Mouse (Mus musculus) heart, adult 8-10 months (tissue): ENCODE measurements around the gene Cx3cr1. TPM values are rescaled to one million over a fixed set of nuclear protein-coding genes. Genes with fewer than 3 reads are reported as not detected.

Source experiments
- DNase-seq: peaks from one replicate; pipeline ENCODE4 v3.0.0; 2022; ENCODE audit warnings: low spot score
- total RNA-seq, 4 experiments: library from RNA; stranded (reverse); gene quantifications; 2 replicates each; pipeline ENCODE4 v1.2.4; 2022

Gene Cx3cr1
- total RNA-seq, 4 experiments from 2014 or later: 0.89 to 1.3 (median 1.1) TPM

DNA sequence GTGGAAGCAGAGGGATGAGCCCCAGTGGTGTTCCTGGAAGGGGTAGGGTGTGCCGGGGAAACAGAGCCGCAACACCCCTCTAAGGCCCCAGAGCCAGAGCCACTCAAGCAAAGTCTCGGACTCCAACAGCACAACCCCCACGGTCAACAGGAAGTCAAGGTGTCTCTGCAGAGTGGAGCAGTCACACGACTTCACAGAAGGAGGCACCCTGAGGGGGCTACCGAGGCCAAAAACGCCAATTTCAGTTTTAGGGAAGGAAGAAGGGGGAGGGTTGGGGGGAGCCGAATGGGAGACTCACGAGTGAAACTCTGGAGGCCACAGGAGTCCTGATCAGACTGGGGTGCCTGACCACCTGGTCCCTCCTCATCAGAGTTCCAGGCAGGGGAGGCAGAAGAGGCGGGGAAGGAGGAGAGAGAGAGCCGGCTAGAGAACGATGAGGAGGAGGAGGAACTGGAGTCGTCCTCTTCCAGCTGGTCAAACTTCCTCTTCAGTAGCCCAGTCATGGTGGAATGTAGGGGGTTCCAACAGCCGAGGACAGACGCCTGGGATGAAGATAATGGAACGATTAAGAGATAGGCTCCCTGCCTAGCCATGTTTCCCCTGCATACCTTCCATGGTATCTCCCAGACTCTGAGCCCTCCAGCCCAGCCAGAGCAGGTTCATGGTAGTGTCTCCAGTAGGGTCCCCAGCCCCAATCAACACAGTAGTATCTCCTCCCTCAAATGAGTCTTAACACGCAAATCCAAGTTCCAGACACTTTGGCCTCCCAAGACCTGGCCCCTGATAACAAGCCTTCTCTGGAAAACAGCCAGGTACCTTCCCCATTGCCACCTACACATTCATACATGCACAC, 92.7 kb downstream of the Cx3cr1 start:
- DNase-seq: no peak

GRCm38 (mm10) chr9:119975286-119975685, 94.4 kb downstream of the Cx3cr1 start:
- DNase-seq: no peak

- no peak for DNase-seq
Observed at GRCm38 (mm10) chr9:119974609-119975008, 95.1 kb downstream of the Cx3cr1 start.

GRCm38 (mm10) chr9:119973869-119974520, 95.7 kb downstream of the Cx3cr1 start:
- DNase-seq: no peak

DNA sequence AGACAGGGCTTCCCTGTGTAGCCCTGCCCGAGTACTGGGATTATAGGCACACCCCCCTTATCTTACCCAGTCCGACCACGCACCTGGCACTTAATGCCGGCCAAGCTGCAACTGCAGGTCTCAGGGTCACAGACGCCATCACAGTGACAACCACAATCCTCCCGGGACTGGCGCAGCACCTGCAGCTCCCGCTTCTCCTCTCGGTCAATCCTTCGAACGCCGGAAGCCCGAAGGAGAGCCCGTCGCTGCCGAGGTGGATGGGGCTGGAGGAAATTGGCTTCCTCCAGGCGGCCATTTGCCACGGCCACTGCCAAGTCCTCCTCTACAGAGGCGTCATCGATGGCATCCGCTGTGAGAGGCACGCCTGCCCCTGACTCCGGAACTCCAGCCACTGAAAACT, 96.4 kb downstream of the Cx3cr1 start:
- DNase-seq: no peak

DNA sequence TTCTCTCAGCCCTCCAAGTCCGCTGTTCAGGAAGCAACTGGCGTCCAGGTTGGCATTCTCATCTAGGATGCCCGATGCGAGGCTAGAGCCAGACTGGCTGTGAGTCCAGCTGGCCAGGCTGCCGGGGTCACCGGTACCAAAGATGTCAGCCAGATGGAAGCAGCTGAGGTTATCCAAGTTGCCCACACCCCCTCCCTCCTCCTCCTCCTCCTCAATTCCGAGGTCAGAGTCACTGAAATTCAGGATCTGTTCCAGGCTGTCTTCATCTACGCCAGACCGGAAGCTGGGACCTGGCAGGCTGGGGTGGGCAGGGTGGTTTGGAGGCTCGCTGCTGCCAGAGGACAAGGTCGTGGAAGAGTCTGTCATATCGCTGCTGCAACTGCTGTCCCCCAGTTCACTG, 97.1 kb downstream of the Cx3cr1 start:
- peak; percentile 74 for DNase-seq

DNA sequence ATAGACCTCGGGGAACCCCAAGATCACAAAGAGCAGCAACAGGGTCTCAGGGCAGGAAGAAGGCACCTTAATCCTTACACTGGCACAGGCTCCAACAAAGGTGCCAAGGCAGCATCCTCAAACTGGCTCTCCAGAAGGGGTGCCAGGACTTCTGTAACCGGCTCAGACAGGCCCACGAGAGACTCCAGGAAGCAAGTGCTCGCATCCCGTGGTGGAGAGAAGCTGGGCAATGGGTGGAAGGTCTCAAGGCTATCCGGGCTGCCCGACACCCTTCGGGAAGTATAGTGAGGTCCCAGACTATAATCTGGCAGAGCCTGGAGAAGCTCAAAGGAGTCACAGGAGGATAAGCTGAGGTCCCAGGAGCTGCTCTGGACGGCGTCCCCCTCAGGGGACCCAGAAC, 97.5 kb downstream of the Cx3cr1 start:
- no peak for DNase-seq

GRCm38 (mm10) chr9:119970763-119971656, 98.7 kb downstream of the Cx3cr1 start:
- DNase-seq: no peak

GRCm38 (mm10) chr9:119970221-119970620, 99.5 kb downstream of the Cx3cr1 start:
- no peak for DNase-seq

GRCm38 (mm10) chr9:119969811-119970210, 99.9 kb downstream of the Cx3cr1 start:
- no peak for DNase-seq

DNA sequence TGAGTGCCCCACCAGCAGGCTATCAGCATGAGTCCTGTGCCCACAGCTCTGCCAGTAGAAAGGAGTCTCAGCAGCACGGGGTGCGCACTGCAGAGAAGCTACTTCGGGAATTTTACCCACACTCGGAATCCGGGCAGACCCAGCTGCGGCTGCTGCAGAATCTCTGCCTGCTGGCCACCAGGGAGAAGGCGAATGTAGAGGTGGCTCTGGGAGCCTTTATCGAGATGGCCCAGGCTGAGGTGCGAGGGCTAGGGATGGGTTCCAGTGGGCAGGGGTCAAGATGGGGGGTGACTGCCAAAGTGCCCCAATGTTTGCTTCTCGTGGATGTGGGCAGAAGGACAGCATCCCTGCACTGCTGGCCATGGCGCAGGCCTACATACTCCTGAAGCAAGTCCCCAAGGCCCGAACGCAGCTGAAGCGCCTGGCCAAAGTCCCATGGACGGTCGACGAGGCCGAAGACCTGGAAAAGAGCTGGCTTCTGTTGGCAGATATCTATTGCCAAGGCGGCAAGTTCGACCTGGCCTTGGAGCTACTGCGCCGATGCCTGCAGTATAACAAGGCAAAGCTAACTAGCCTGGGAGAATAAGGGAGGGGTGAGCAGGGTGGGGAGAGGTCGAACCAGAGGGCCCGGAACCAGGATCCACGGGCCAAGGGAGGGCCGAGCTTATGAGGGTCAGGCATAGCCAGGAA, 103.3 kb downstream of the Cx3cr1 start:
- no peak for DNase-seq

DNA sequence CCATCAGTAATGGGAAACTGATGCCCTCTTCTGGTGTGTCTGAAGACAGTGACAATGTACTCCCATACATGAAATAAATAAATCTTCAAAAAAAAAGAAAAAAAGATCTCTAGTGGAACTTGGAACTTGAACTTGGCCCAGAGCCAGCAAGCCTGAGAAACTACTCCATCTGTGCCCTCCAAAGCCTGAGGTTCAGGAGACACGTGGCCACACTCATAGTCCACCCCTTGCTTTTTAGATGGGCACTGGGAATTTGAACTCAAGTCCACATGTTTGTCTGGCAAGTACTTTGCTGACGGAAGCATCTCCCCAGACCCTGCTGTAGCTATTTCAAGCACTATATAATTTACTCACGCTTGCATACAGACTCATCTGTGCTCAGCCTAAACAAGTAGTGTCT, 104.5 kb downstream of the Cx3cr1 start:
- DNase-seq: no peak

DNA sequence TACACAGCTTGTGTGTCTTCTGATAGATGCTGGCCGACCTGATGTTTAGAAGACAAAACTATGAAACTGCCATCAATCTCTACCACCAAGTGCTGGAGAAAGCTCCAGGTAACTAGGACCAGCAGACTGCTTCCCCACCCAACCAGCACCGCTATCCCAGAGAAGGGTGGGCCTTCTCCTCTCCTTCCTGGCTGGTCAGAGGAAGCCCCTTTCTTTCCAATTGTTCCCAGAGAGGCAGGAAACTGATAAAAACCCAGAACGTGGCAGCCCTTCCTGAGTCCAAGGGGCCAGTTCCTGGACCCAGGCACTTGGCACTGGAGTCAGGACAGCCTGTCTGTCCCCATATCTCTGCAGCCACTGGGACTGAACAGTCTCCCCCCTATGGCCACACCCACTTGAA, 105.5 kb downstream of the Cx3cr1 start:
- DNase-seq: peak; percentile 61

DNA sequence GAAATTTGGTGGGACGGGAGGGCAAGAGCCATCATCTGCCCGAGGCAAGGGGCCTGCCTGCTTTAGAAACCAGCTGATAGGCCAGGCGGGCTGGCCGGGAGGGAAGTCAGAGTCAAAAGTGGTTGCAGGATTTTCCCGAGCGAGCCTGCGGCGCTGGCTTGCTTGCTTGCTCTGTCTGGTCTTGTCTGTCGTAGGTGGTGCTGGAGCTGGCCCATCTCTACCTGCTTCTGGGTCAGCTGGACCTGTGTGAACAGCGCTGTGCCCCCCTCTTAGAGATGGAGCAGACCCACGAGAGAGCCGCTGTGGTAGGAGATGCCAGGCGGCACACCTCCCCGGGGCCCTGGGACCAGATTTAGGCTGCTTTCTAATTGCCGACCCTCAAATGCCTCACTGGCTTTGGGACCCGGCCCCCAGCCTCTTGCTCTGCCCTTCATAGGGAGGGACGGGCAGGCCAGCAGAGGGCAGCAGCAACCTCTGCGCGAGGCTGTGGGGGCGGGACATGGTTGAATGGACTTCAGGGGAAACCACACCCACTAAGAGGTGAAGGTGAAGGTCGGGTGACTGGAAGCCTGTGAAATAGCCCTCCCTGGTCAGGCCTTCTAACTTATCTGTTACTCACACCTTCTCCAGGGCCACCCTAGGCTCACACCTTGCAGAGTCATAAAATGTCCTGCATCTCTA, 106.6 kb downstream of the Cx3cr1 start:
- peak; percentile 69 for DNase-seq

GRCm38 (mm10) chr9:119962216-119962615, 107.5 kb downstream of the Cx3cr1 start:
- no peak for DNase-seq

- DNase-seq: no peak
Observed at GRCm38 (mm10) chr9:119958835-119959234, 110.8 kb downstream of the Cx3cr1 start.

GRCm38 (mm10) chr9:119951388-119951787, 118.3 kb downstream of the Cx3cr1 start:
- DNase-seq: no peak

GRCm38 (mm10) chr9:119950434-119950833, 119.2 kb downstream of the Cx3cr1 start:
- no peak for DNase-seq

- no peak for DNase-seq
Observed at GRCm38 (mm10) chr9:119948804-119949203, 120.9 kb downstream of the Cx3cr1 start.

DNA sequence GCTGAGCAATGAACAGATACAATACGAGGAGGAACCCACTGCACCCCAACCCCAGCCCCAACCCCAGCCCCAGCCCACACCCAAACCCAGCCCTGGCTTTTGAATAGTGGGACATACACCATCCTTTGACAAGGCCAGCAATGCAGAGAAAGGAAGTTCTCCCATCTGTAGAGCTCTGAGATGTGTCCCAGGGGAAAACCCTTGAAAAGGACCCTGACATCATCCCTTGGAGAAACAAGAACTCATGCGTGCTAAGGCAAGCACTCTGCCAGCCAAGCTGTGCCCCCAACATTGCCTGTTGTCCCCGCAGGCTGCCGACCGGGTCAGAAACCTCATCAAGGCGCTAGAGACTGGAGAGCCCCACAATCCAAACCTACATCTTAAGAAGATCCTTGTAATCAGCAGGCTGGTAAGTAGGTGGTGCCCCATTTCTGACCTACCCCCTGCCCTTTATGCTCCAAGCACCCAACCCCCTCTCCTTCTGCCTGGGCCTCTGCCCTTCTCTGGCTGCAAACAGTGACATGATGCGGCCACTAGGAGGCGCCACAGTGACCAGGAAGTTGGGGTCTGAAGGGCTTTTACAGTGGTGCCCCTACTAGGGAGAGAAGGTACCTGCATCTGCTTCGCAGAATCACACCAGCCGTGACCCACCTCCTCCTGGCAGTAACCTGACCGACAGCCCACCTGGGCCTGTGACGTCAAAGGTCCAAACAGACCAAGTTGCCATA, 124.3 kb downstream of the Cx3cr1 start:
- DNase-seq: no peak
